Mouse (Mus musculus) liver, adult 2 months (tissue): Measurements from ENCODE around the gene Atp5l. TPM values are rescaled to one million over a fixed set of nuclear protein-coding genes. Genes with fewer than 3 reads are reported as not detected.
A peak's percentile ranks its signal among the peaks of the same experiment; 100 is the strongest.

ENCODE experiments used
- DNase-seq: peaks from one replicate; pipeline ENCODE4 v3.0.0-alpha.2; 2011; ENCODE audit warnings: low read depth, low spot score; ENCODE audit errors: extremely low read depth
- H3K27ac ChIP-seq: fragments of 200-500 bp; replicated peaks from 2 replicates; pipeline ENCODE4 v1.5.1; 2012; ENCODE audit warnings: low read depth, mild to moderate bottlenecking, control low read depth, inconsistent platforms, low read length; ENCODE audit not compliant: insufficient read depth
- H3K27me3 ChIP-seq: fragments of 200-500 bp; 2 replicates; pipeline ENCODE4 v1.6.1; 2012; ENCODE audit warnings: mild to moderate bottlenecking, moderate library complexity, low read length, inconsistent platforms; ENCODE audit not compliant: control insufficient read depth, insufficient read depth
- H3K36me3 ChIP-seq: fragments of 200-500 bp; 2 replicates; pipeline ENCODE4 v1.6.1; 2012; ENCODE audit warnings: low read length, inconsistent platforms; ENCODE audit not compliant: control insufficient read depth, insufficient read depth
- H3K4me1 ChIP-seq: fragments of 200-500 bp; 2 replicates; pipeline ENCODE4 v1.6.1; 2011; ENCODE audit warnings: low read length; ENCODE audit not compliant: control insufficient read depth, insufficient read depth
- H3K4me3 ChIP-seq: fragments of 200-500 bp; 2 replicates; pipeline ENCODE4 v1.5.1; 2011; ENCODE audit warnings: low read depth, mild to moderate bottlenecking, control low read depth, low read length, moderate library complexity; ENCODE audit not compliant: insufficient read depth
- H3K79me2 ChIP-seq: fragments of 200-500 bp; 2 replicates; pipeline ENCODE4 v1.6.1; 2012; ENCODE audit warnings: inconsistent platforms, mild to moderate bottlenecking, low read length, moderate library complexity; ENCODE audit not compliant: control insufficient read depth, insufficient read depth
- H3K9ac ChIP-seq: fragments of 200-500 bp; 2 replicates; pipeline ENCODE4 v1.6.1; 2012; ENCODE audit warnings: low read depth, mild to moderate bottlenecking, control low read depth, inconsistent platforms, low read length
- CTCF ChIP-seq: fragments of 200-500 bp; IDR thresholded peaks from 2 replicates; pipeline ENCODE4 v1.5.1; 2011; ENCODE audit warnings: low read depth, low read length, control low read depth
- POLR2A ChIP-seq: fragments of 200-500 bp; IDR thresholded peaks from 2 replicates; pipeline ENCODE4 v1.6.1; 2011; ENCODE audit warnings: low read length, control low read depth; ENCODE audit not compliant: insufficient read depth; ENCODE audit errors: extremely low read depth
- WGBS: fragments of 180-500 bp; shearing (Covaris S2); methylation state at CpG from one replicate; pipeline ENCODE4 v1.1.7; 2018; 5-methylcytosine and 5-hydroxymethylcytosine counted together
- polyA plus RNA-seq: library from polyadenylated mRNA; depleted of rRNA; stranded (reverse); fragments of >200 nt; gene quantifications from 2 replicates; pipeline ENCODE4 v1.2.3, GENCODE M21; 2012
- total RNA-seq: library from RNA; depleted of rRNA; stranded (reverse); fragments of >200 nt; gene quantifications from 2 replicates; pipeline ENCODE4 v1.2.3, GENCODE M21; 2014

Atp5l gene
- total and polyA plus RNA-seq, 2 experiments: 372 to 586 TPM

GRCm38 (mm10) chr9:44905620-44906019 is 14.9 kb downstream of the Atp5l start:
- DNase-seq: no peak
- Histone ChIP-seq H3K4me3 (no peak overlapping the region), H3K36me3 (peaks cover 3% of the 10 kb centered on the region), H3K27ac (no peak overlapping the region), H3K79me2 (no peaks in the 10 kb centered on the region), H3K9ac (no peak overlapping the region), H3K27me3 (no peaks in the 10 kb centered on the region), H3K4me1 (no peaks in the 10 kb centered on the region)
- TF ChIP-seq POLR2A: no peak
- TF ChIP-seq CTCF: no peak
- WGBS: 74% methylated on average over 4 of the region's 4 CpGs

- no peaks in the 10 kb centered on the region for H3K79me2 ChIP-seq
- DNase-seq: no peak
- H3K9ac ChIP-seq: no peak overlapping the region
- no peaks in the 10 kb centered on the region for H3K4me1 ChIP-seq
- H3K4me3 ChIP-seq: no peak overlapping the region
- no peaks in the 10 kb centered on the region for H3K36me3 ChIP-seq
- peak overlapping the region; percentile 9; the same call in 1 of the 2 replicates for H3K27ac ChIP-seq
- no peaks in the 10 kb centered on the region for H3K27me3 ChIP-seq
- no peak for TF ChIP-seq CTCF
- no peak for TF ChIP-seq POLR2A
- 47% methylated on average over 5 of the region's 5 CpGs for WGBS
These were observed 15.6 kb downstream of the Atp5l start for GRCm38 (mm10) chr9:44904964-44905363.

GRCm38 (mm10) chr9:44903856-44904255 is 16.7 kb downstream of the Atp5l start:
- 83% methylated on average over 4 of the region's 4 CpGs for WGBS
- no peak for TF ChIP-seq POLR2A
- TF ChIP-seq CTCF: no peak
- Histone ChIP-seq H3K79me2 (no peaks in the 10 kb centered on the region), H3K4me3 (no peak overlapping the region), H3K27me3 (no peaks in the 10 kb centered on the region), H3K4me1 (no peaks in the 10 kb centered on the region), H3K27ac (no peak overlapping the region), H3K36me3 (no peaks in the 10 kb centered on the region), H3K9ac (no peak overlapping the region)
- DNase-seq: no peak

- TF ChIP-seq POLR2A: no peak
- TF ChIP-seq CTCF: peak; percentile 34; the same call in 1 of the 2 replicates
- Histone ChIP-seq H3K36me3 (no peaks in the 10 kb centered on the region), H3K4me1 (no peaks in the 10 kb centered on the region), H3K9ac (no peak overlapping the region), H3K79me2 (no peaks in the 10 kb centered on the region), H3K27ac (no peak overlapping the region), H3K27me3 (no peaks in the 10 kb centered on the region), H3K4me3 (no peak overlapping the region)
- DNase-seq: no peak
- 56% methylated on average over 4 of the region's 4 CpGs for WGBS
These were observed 20.1 kb downstream of the Atp5l start for GRCm38 (mm10) chr9:44900402-44900801.

GRCm38 (mm10) chr9:44899716-44900115 is 20.8 kb downstream of the Atp5l start:
- H3K27me3 ChIP-seq: no peaks in the 10 kb centered on the region; the same call in 1 of the 2 replicates
- TF ChIP-seq CTCF (no peak), POLR2A (no peak)
- no peak for DNase-seq
- no peak overlapping the region for H3K9ac ChIP-seq
- H3K27ac ChIP-seq: no peak overlapping the region
- no peak overlapping the region for H3K4me3 ChIP-seq
- H3K36me3 ChIP-seq: no peaks in the 10 kb centered on the region
- H3K4me1 ChIP-seq: no peaks in the 10 kb centered on the region
- H3K79me2 ChIP-seq: no peaks in the 10 kb centered on the region
- 61% methylated on average over 3 of the region's 3 CpGs for WGBS

- H3K4me1 ChIP-seq: no peaks in the 10 kb centered on the region
- WGBS: 75% methylated on average over 4 of the region's 4 CpGs
- no peak overlapping the region for H3K4me3 ChIP-seq
- no peaks in the 10 kb centered on the region; the same call in 1 of the 2 replicates for H3K27me3 ChIP-seq
- no peak overlapping the region for H3K9ac ChIP-seq
- TF ChIP-seq CTCF (no peak), POLR2A (no peak)
- no peaks in the 10 kb centered on the region for H3K79me2 ChIP-seq
- no peak overlapping the region for H3K27ac ChIP-seq
- DNase-seq: no peak
- H3K36me3 ChIP-seq: no peaks in the 10 kb centered on the region
These were observed 23.5 kb downstream of the Atp5l start for GRCm38 (mm10) chr9:44897024-44897423.
